Mouse (Mus musculus): ENCODE data around the gene Serinc3.
"Not testable (repeated sequence)": the region's sequence is repeated elsewhere in the genome, so short reads cannot be mapped to it uniquely, and the experiment has no call there.

Serinc3 gene

GRCm38 (mm10) chr2:163644575-163645385, at the start of gene Serinc3:
TSS of gene Serinc3 (minus strand) at chr2:163645131.
- DNase-seq (ENCODE audit: low spot score), result peak; percentile 71

DNA sequence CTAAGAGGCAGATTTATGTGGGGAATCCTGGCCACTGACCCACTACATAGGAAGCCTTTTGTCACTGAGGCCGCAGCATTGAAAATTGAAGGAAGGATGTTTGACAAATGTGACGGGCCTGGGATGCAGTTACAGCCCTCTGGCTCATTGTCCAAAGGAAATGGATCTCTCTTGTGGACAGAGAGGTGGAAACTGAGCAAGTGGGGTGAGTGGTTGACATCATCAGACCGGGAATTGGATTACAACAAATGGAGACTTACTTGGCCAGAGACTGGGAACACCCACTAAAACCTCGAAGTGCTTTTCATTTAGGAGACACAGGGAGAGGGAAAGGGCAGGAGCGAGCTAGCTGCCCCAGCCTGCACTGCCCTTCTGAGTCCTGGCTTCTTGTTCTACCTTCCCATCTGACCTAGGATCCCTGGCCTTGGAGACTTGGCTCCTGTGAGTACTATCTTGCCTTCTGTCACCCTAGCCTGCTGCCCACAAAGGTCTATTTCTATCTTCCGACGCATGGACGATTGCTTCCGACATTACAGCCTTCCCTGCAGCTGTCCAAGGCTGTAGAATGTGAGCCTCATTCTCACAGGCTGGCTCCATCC, 48.9 kb upstream of the Serinc3 start:
- no peak for DNase-seq (ENCODE audit: low spot score)

- DNase-seq (ENCODE audit: low spot score), result no peak
Observed at GRCm38 (mm10) chr2:163692873-163693612, 48.1 kb upstream of the Serinc3 start.

GRCm38 (mm10) chr2:163691846-163692605, 47.1 kb upstream of the Serinc3 start:
- no peak for DNase-seq (ENCODE audit: low spot score)

- DNase-seq (ENCODE audit: low spot score), result no peak
Observed at GRCm38 (mm10) chr2:163690409-163691304, 45.7 kb upstream of the Serinc3 start.

- DNase-seq (ENCODE audit: low spot score), result no peak
Observed at GRCm38 (mm10) chr2:163689771-163690170, 44.8 kb upstream of the Serinc3 start.

GRCm38 (mm10) chr2:163688377-163688776, 43.4 kb upstream of the Serinc3 start:
- DNase-seq (ENCODE audit: low spot score), result not testable (repeated sequence)

- no peak for DNase-seq (ENCODE audit: low spot score)
Observed at GRCm38 (mm10) chr2:163686886-163687285, 42.0 kb upstream of the Serinc3 start.

DNA sequence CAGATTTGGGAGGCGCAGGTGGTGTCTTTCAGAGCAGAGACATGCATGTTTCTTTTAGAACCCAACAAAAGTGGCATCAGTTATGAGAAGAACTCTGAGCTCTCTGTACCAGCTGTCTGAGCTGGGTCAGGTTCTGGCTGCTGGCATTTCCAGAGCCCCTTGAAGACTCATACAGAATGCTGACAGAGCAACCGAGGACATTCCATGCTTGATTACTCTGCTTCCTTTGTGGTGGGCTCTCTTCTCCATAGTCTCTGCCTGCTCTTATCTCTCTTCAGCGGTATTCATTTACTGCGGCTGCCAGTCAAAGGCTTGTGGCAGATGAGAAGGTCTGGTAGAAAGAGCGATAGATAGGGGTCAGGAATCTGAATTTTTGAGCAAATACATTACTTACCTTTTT, 41.3 kb upstream of the Serinc3 start:
- no peak for DNase-seq (ENCODE audit: low spot score)

- no peak for DNase-seq (ENCODE audit: low spot score)
Observed at GRCm38 (mm10) chr2:163685761-163686200, 40.9 kb upstream of the Serinc3 start.

DNA sequence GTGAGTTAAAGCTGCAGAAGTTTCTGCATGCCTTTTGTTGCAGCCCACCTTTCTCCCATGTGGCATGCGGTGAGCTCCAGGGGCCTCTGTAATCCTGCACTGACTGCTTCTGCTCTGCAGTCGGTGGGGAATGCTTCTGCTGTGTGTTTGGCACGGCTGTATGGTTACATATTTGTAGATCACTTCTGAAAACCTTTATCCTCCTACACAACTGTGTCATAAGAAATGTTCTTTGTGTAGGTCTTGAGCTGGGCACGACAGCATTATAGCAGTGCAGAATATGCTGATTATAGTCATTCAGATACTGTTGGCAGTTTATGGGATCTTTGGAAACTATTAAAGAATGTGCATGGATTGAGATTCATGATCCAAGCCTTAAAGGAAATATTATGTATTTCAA, 40.4 kb upstream of the Serinc3 start:
- DNase-seq (ENCODE audit: low spot score), result no peak

GRCm38 (mm10) chr2:163682344-163682743, 37.4 kb upstream of the Serinc3 start:
- no peak for DNase-seq (ENCODE audit: low spot score)

GRCm38 (mm10) chr2:163676745-163677144, 31.8 kb upstream of the Serinc3 start:
- DNase-seq (ENCODE audit: low spot score), result no peak

GRCm38 (mm10) chr2:163676321-163676720, 31.4 kb upstream of the Serinc3 start:
- DNase-seq (ENCODE audit: low spot score), result no peak

DNA sequence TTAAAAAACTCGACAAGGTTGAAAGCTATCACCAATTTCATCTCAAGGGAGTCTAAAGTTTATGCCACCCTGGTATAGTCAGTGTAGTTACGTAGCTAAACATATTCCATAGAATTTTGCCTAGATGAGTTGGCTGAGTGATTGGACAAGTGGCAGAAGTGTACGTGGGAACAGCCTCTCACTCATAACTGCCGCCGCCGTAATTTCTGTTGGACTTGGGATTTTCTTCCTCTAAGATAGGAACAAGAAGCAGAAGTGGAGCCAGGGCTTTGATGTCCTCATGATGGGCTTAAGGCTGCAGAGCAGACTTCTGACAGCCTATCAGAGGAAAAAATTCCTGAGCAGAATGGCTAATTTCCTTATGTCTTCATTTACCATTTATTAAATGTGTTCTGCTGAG, 30.7 kb upstream of the Serinc3 start:
- no peak for DNase-seq (ENCODE audit: low spot score)

DNA sequence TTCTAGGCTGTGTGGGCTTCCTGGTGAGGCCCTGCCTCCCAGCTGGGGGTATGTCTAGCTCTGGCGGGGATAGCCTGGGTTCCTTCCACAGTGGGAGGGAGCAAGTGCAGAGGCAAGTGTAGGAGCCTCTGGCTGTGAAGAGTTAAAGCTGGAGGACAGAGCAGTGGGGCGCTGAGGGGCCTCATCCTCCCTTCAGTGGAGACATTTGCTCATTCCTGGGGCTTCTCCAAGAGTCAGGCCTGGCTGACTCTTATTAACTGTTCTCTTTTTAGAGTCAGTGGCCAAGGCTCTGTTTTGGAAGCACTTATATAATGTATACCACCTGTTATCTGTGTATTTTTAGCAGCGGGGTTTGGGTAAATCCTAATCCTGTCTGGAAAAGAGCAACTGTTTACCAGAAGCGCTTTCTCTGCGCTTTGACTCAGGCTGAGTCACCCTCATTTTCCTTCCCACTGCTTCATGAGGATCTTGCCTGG, 30.3 kb upstream of the Serinc3 start:
- no peak for DNase-seq (ENCODE audit: low spot score)

GRCm38 (mm10) chr2:163674397-163674796, 29.5 kb upstream of the Serinc3 start:
- no peak for DNase-seq (ENCODE audit: low spot score)

DNA sequence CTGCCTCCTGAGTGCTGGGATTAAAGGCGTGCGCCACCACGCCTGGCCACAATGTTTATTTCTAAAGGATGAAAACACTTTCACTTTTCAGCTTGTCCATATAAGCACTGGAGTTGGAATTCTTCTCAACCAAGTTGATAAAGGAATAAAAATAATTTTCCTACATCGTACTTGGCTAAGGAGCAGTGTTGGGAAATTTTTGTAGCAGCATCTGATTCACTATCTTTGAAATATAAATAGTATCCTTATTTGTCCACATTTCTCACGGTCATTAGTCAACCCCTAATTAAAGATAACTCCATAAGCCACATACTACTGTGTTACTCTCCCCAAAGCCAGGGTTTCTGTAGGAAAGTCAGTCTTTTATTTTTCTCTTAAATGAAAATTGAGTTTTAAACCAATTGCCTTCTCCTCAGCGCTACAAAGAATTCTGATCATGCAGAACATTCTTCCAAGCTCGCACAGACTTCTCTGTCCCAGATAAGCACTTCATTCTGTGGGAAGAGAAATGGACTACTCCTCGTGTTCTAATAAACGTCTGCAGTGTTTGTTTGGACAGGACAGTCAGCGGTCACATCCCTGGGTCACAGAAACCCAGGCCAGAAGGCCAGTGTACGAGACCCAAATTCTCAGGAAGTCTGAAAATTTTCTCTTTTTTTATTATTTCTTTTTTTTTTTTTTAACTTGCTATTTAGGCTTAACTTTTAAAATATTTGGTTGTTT, 26.1 kb upstream of the Serinc3 start:
- no peak for DNase-seq (ENCODE audit: low spot score)

DNA sequence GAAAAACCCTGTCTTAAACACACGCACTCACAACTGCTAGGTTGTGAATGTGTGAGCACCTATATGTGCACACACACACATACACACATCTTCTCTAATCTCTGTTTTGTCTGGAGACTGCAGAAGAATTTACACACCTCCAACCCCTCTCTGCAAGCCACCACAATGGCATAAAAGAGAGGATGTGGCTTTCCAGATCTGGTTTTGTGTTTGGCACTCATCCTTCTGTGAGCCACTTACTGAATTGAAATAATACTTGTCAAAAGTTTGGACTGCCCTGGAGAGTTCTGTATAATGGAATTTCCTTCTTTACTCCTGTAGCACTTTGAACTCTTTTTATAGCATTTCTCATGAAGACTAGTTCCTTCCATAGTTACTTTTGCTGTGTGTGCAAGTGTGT, 22.1 kb upstream of the Serinc3 start:
- DNase-seq (ENCODE audit: low spot score), result no peak

GRCm38 (mm10) chr2:163663930-163664329, 19.0 kb upstream of the Serinc3 start:
- DNase-seq (ENCODE audit: low spot score), result no peak
